Mouse (Mus musculus): ENCODE measurements around the gene Acer1.
"Not testable (repeated sequence)": the region's sequence is repeated elsewhere in the genome, so short reads cannot be mapped to it uniquely, and the experiment has no call there.

Acer1 gene

DNA sequence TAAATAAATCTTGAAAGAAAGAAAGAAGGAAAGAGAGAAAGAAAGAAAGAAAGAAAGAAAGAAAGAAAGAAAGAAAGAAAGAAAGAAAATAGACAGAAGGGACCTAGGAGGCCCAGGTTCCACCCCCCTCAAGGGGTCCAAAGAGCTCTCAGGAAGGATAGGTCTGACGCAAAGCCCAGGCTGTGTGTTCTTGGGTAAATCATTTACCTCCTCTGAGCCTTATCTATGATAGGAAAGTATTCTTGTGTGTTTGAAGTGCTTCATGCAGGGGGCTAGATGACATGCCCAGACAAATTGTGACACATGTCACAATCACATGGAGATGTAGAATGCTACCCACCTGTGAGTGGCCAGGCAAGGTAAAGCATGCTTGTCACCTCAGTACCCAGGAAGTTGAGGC, 29.3 kb downstream of the Acer1 start:
- DNase-seq (ENCODE audit: low spot score in 2 of 2), result no peak

DNA sequence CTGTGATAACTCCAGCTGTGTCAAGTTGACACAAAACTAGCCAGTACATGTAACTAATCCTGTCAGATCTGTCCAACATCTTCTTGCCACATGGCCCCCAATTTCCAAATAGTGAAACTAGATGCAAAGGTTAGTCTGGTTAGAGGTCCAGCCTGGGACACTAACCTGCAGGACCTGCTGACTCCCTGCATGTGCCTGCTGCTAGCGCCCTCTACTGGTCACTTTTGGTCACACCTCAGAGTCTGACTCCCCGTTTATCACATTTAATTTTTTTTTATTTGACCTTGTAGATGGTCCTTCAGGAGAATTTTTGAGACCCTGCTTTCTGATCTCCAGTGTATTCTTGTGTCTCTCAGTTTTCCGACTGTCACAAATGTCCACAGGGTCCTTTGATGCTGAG, 31.0 kb downstream of the Acer1 start:
- DNase-seq (ENCODE audit: low spot score in 2 of 2), result peak in 1 of 2 experiments; percentile 36

DNA sequence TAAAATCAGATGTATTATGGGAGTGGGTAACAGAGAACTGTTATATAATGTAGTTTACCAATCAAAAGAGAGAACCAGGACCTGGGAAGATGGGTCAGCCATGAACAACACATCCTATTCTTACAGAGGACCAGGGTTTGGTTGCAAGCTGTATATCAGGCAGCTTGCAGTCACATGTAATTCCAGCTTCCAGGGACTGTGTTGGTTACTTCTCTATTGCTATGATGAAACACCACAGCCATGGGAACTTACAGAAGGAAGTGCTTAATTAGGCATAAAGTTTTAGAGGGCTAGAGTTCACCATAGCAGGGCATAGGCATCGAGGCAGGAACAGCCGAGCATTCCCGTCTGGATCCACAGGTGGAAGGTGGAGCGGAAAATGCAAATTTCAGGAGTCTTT, 43.2 kb downstream of the Acer1 start:
- no peak for DNase-seq (ENCODE audit: low spot score in 2 of 2)

DNA sequence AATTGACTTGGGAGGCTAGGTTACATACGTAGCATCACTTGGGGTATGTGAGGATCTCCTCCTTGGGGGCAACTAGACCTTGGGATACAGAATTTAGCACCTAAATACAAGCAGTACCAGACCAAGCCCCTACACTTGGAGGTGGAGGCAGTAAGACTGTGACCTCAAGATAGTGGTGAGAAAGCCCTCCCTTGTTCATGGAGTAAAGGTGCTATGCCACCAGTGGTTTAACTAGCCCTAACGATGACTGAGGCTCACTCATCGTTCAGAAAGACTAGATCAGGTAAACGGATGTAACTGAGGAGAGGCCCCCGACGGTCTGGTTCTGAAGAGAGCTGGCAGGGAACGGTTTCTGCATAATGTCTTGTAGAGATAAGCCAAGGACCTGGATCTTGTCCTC, 45.2 kb downstream of the Acer1 start:
- no peak for DNase-seq (ENCODE audit: low spot score in 2 of 2)

DNA sequence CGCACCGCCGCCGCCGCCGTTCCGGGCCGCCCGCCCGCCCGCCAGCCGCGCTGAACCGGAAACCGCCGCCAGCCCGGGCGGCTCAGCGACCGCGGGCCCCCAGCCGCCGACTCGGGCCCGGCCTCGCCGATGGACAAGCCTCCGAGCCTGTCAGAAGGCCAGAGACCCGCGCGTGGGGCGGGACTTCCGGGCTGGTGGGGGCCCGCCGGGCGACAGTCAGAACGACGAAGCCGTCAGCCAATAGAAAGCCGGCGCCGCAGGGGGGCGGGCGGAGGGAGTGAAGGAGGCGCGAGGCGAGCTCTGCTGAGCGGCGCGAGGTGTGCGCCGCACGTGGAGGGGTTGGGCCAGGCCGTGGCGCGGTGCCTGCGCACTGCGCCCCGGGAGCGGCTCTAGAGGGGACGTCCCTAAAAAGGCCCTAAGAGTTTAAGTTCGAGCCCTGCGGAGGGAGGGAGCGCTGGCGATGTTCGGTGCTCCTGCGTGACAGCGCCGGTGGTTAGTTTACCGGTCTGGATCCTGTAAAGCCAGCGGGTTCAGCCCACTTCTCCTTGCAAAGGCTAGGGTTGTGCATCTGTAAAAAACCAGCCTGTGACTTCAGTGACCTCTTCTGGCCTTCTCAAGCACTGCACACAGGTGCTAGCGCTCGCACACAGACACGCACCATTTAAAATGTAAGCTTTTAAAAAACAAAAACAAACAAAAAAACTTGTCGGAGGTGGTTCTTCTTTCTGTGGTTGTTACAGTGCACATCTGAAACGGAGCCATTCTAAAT, 46.4 kb downstream of the Acer1 start, which contains the start of gene Mllt1:
Mllt1 (minus strand) TSS at position 53 of the 769 bp plus-strand sequence.
- DNase-seq (ENCODE audit: low spot score in 2 of 2), result peak; percentile 94 to 98

DNA sequence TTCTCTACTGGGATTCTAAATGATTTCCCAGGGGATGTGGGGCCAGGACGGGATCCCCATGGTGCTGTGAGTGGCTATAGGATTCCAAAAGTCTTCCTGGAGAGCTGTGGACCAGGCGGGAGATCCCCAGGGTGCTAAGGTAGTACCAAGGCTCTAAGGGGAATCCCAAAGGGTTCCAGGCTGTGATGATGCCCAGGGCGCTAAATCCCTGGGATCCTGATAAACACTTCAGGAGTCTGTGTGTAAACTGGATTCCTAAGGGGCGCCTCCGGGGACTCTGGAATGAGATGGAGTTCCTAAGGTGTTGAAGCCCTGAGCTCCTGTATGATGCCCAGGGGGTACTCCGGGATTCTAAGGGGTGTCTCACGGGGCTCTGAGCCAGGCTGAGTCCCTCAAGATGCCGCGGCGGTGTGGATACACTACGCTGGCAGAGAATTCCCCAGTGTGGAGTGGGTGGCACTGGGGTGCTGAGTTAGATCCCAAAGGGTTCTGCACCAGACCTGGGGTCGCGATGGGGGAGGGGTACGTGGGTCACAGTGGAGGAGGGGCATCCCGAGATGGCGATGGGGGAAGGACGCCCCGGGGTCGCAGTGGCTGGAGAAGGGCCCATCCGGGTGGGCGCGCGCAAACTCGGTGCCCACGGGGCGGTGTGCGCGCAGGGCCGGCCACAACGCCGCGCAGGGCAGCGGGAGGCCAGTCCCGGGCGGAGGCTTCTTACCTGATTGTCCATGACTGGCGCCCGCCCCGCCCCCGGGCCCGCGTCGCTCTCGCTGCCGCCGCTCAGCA, 47.2 kb downstream of the Acer1 start:
- DNase-seq (ENCODE audit: low spot score in 2 of 2), result peak in 1 of 2 experiments; percentile 23

DNA sequence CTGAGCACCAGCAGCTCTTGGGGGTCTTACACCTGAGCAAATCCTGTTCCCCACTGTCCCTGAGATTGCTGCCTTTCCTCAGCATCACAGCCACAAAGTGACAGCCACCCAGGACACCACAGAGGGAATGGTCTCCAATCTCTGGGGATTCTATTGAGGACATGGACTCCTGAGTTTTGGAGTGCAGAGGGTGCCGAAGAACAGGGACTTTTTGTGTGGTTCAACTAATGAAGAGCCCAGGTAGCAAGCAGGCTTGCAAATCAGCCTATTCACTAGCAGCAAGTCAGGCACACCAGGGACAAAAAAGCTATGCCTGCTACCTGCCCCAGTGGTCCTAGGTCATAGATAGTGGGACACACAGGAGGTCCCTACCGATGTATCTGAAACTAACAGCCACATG, 48.5 kb downstream of the Acer1 start:
- DNase-seq (ENCODE audit: low spot score in 2 of 2), result no peak

DNA sequence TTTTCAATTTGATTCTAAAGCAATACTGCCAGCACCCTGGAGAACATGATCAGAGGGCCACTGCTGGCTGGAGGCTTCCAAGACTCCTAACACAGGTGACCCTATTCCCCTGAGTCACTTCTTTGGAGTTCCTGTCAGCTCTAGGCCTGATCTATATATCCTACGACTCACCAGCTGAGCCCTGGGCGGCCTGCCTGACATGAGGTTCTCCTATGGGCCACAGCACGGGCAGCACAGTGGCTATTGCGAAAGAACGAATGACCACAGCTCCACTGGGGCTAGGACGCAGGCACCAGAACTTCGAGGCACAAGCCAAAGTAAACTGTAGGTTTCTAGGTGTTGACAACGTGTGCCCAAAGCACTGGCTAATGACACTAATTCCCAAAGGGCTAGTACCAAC, 51.9 kb downstream of the Acer1 start:
- DNase-seq (ENCODE audit: low spot score in 2 of 2), result no peak

DNA sequence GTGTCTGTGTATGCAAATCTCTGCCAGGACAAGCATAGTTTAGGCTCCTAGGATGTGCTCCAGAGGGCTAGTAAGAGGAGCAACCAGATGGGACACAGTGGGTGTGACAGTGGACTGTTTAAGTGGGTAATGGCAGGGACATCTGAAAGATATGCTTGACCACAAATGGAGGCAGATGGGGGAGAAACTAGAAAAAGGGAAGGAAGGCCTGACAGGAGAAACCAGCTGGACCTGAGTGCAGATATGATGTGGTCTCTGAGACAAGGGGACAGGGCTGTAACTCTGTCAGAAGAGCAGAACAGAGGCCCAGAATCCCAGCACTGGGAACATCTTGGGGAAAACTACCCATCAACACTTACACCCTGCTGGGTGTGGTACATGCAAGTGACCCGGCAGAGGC, 52.4 kb downstream of the Acer1 start:
- no peak for DNase-seq (ENCODE audit: low spot score in 2 of 2)

DNA sequence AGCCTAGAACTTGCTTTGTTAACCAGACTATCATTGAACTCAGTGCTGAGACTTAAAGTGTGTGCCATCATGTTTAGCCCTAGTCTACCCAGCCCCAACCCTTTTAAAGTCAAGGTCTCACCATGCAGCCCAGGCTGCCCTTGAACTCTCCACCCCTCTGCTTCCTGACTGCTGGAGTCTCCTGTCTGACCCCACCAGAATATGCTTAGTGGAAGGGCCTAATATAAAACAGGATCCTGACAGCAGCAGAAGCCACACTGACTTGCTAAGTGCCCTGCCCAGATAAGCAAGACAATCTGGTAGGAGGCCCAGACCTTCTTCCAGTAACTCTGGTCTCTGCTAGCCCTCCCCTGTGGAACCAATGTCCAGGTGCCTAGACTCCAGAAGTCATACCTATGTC, 52.8 kb downstream of the Acer1 start:
- no peak for DNase-seq (ENCODE audit: low spot score in 2 of 2)

DNA sequence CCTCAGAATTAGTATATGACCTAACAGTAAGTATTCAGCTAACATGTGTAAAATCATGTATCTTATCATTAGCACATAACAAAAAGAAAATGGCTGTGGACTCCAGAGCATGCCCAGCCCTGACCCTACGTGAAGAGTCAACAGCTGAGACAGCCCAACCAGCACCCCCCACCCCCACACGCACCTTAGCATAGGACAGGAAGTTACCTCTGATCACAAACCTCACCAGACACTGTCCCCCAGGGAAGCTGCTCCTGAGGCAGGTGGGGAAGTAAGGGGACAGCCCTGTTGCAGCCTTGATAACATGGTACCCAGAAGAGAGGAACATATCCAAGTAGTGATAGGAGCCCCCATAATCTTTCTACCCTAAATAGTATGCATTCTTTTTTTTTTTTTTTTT, 55.9 kb downstream of the Acer1 start:
- no peak for DNase-seq (ENCODE audit: low spot score in 2 of 2)

DNA sequence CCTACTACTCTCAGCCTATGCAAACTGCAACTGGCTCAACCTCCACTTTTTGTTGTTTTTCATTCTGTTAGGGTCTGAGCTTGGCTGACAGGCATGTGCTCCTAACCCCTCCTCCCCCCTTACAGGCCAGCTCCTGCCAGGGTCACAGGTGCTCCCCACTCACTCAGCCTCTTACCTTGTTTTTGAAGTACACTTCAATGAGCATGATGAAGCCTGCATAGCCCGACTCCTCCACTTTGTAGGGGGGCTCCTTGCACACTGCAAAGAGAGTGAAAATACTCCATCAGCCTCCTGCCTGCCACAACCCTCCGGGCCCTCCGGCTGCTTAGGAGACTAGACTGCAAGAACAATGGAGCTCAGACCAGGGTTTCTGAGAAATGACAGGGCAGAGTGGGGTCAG, 62.2 kb downstream of the Acer1 start:
- DNase-seq (ENCODE audit: low spot score in 2 of 2), result no peak

DNA sequence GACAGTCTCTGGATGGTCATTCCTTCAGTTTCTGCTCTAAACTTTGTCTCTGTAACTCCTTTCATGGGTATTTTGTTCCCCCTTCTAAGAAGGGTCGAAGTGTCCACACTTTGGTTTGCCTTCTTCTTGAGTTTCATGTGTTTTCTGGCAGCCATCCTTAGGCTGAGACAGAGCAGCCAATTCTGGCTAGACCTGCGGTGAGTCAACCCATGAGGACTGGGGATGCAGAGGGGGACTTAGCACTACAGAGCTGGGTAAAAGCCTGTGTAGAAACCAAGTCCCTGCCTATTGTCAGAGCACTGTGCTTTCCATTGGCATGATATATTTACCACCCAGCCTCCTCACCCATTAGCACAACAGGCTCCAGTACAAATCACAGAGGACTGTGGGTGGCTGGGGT, 64.8 kb downstream of the Acer1 start:
- no peak for DNase-seq (ENCODE audit: low spot score in 2 of 2)

DNA sequence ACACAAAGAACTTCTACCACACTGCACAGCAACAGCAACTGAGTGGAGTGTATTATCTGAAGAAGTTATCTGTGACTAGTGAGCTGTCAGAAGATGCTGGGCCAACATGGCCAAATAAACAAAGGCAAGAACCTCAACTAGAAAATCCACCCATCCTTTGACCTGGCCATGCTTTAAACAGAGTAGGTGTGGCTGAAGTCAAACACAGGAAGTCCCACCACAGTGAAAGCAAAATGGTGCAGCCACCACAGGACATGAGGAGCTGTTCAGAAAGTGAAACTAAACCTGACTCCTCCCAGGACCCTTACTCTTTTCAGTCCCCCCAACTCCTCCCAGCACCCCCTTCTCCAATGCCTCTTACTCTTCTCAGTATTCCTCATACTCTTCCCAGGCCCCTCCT, 68.5 kb downstream of the Acer1 start:
- no peak for DNase-seq (ENCODE audit: low spot score in 2 of 2)

DNA sequence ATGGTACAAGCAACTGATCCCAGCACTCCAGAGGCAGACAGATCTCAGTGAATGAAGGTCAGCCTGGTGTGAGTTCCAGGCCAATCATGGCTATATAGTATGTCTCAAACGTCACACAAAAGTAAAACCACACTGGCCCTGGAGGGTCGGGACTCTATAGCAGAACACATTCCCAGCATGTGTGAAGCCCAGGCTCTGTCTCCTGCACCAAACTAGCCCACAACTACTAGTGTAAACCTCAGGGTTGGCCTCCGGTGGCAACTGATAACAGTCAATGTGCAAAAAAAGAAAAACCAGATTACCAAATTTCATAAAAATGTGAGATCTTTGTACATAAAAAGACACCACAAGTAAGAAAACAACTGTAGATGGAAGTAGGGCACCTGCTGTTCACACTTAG, 68.9 kb downstream of the Acer1 start:
- DNase-seq (ENCODE audit: low spot score in 2 of 2), result no peak

DNA sequence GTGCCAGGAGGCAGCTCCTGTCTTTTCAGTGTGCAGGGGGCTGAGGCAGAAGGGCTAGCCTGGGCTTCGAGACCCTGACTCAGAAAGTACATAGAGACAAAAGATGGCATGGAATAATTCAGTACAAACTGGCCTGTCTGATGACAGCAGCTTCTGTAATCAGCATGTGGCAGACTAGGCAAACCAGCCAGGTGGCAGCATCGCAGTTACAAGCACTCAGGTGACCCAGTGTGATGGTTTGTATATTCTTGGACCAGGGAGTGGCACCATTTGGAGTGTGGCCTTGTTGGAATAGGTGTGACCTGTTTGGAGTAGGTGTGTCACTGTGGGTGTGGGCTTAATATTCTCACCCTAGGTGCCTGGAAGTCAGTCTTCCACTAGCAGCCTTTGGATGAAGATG, 72.2 kb downstream of the Acer1 start:
- DNase-seq (ENCODE audit: low spot score in 2 of 2), result not testable (repeated sequence)

DNA sequence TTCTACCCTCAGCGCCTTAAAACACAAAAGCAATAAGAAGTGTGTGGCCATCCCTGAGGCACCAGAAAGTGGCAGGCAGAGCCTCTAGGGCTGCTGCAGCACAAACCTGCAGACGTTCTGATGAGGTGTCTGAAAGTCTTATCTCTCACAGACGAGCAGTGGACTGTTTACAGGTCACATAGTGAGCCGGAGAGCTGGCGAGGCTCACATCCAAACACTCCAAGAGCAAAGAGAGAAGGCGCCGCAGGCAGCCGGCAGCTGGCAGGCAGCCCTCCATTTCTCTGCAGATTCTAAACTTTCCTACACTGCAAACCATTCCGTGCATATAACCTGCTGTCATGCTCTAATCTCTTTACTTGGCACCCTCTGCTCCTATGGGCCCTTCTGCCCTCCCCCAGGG, 74.0 kb downstream of the Acer1 start:
- no peak for DNase-seq (ENCODE audit: low spot score in 2 of 2)

DNA sequence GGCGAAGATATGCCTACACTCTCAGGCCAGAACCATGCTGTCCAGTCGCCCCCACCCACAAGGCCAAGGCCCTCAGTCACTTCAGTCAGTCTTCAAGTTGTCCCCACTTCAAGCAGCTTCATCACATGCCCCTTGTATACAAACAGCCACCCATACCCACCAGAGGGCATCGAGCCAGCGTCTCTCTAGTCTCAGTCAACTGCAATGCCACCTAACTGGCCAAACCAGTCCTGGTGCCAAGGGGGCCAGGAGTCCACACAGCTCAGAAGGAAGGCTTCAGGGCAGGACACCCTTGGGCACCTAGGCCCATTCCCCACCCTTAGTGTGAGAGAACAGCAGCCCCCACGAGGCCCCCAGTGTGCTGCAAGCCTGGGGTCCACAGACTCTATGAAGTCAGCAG, 74.8 kb downstream of the Acer1 start:
- no peak for DNase-seq (ENCODE audit: low spot score in 2 of 2)

DNA sequence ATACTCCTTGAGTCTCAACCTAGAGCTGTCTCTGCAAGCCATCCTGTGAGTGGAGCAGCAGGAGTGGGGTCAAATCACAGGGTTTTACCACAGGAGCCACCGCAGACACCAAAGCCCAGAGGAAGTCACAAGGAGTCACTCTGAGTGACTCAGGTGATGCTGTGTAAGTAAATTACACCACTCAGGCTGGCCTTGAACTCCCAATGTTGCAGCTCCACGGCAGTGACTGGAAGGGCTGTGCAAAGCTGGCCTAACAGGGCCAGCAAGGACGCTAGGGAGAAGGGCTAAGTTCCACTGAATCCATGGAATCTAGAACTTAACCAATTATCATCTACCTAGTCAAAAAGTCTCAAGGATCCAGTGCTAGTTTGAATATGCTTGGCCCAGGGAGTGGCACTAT, 75.8 kb downstream of the Acer1 start:
- DNase-seq (ENCODE audit: low spot score in 2 of 2), result no peak

All from left cerebral cortex, adult 9 months (tissue).